Mouse (Mus musculus) hindbrain, embryonic 14.5 days (tissue): ENCODE measurements at regions not wholly inside any gene's neighbourhood (a gene's known extent, or its start where the extent isn't known, plus 50 kb on each side); places are given as distances from the start of the nearest gene placed in this dataset.

Experiments
- ATAC-seq: fragments of 200-750 bp; cut with Nextera tagmentation; 2 replicates; pipeline ENCODE4 v1.8.0; 2017; ENCODE audit warnings: moderate number of reproducible peaks, mild to moderate bottlenecking, moderate TSS enrichment, moderate library complexity; ENCODE audit not compliant: low FRiP score
- DNase-seq: peaks from one replicate; pipeline ENCODE4 v3.0.0-alpha.2; 2015; ENCODE audit warnings: low spot score
- H3K27ac ChIP-seq: fragments of 300-500 bp; sonication (generic); 2 replicates; pipeline ENCODE4 v1.5.1; 2014; ENCODE audit warnings: mild to moderate bottlenecking, moderate library complexity
- H3K27me3 ChIP-seq: fragments of 300-500 bp; sonication (generic); 2 replicates; pipeline ENCODE4 v1.6.1; 2014; ENCODE audit warnings: mild to moderate bottlenecking, low read length, mixed read lengths; ENCODE audit not compliant: control insufficient read depth, insufficient read depth
- H3K36me3 ChIP-seq: fragments of 300-500 bp; sonication (generic); replicated peaks from 2 replicates; pipeline ENCODE4 v1.6.1; 2014; ENCODE audit not compliant: control insufficient read depth, insufficient read depth
- H3K4me1 ChIP-seq: fragments of 300-500 bp; sonication (generic); replicated peaks from 2 replicates; pipeline ENCODE4 v1.6.1; 2014; ENCODE audit warnings: antibody characterized with exemption, low read length, mixed read lengths; ENCODE audit not compliant: control insufficient read depth, insufficient read depth
- H3K4me2 ChIP-seq: fragments of 300-500 bp; sonication (generic); replicated peaks from 2 replicates; pipeline ENCODE4 v1.6.1; 2014; ENCODE audit warnings: mild to moderate bottlenecking, moderate library complexity
- H3K4me3 ChIP-seq: fragments of 300-500 bp; sonication (generic); replicated peaks from 2 replicates; pipeline ENCODE4 v1.5.1; 2014; ENCODE audit warnings: mild to moderate bottlenecking, low read length
- H3K9ac ChIP-seq: fragments of 300-500 bp; sonication (generic); 2 replicates; pipeline ENCODE4 v1.6.1; 2014
- H3K9me3 ChIP-seq: fragments of 300-500 bp; sonication (generic); 2 replicates; pipeline ENCODE4 v1.6.1; 2016; ENCODE audit warnings: low read length; ENCODE audit not compliant: control insufficient read depth
- WGBS: fragments of 180-500 bp; shearing (Covaris S2); extraction: QIAGEN DNeasy Blood & Tissue Kit; methylation state at CpG from one replicate; pipeline ENCODE4 v1.1.7; 2014; 5-methylcytosine and 5-hydroxymethylcytosine counted together

- Histone ChIP-seq H3K4me2 (no peak overlapping the region), H3K9me3 (no peaks in the 10 kb centered on the region), H3K9ac (no peak overlapping the region), H3K36me3 (no peaks in the 10 kb centered on the region), H3K4me3 (no peak overlapping the region), H3K4me1 (no peaks in the 10 kb centered on the region), H3K27ac (no peak overlapping the region), H3K27me3 (no peaks in the 10 kb centered on the region)
- DNase-seq (no peak), ATAC-seq (no peak)
- 60% methylated on average over 1 of the region's 1 CpGs for WGBS
Measured at GRCm38 (mm10) chr8:101522758-101523157, 1262.7 kb downstream of the Cdh11 start.

GRCm38 (mm10) chr8:101478554-101479314 is 1306.7 kb downstream of the Cdh11 start:
- H3K4me2 ChIP-seq, result no peak overlapping the region
- H3K27me3 ChIP-seq, result no peaks in the 10 kb centered on the region
- no peaks in the 10 kb centered on the region for H3K9me3 ChIP-seq
- H3K36me3 ChIP-seq, result no peaks in the 10 kb centered on the region
- ATAC-seq, result no peak
- H3K4me3 ChIP-seq, result no peak overlapping the region
- H3K9ac ChIP-seq, result no peak overlapping the region
- H3K4me1 ChIP-seq, result no peaks in the 10 kb centered on the region
- 74% methylated on average over 2 of the region's 2 CpGs for WGBS
- DNase-seq, result no peak
- H3K27ac ChIP-seq, result no peak overlapping the region

- Histone ChIP-seq H3K27ac (no peak overlapping the region), H3K4me2 (no peak overlapping the region), H3K4me1 (no peaks in the 10 kb centered on the region), H3K36me3 (no peaks in the 10 kb centered on the region), H3K9ac (no peak overlapping the region), H3K27me3 (no peaks in the 10 kb centered on the region), H3K4me3 (no peak overlapping the region), H3K9me3 (no peaks in the 10 kb centered on the region)
- no peak for DNase-seq
- WGBS, result 51% methylated on average over 3 of the region's 3 CpGs
- peak; percentile 14; the same call in 1 of the 2 replicates for ATAC-seq
Measured at GRCm38 (mm10) chr8:101466363-101466762, 1319.1 kb downstream of the Cdh11 start.

GRCm38 (mm10) chr8:101462515-101462914 is 1322.9 kb downstream of the Cdh11 start:
- Histone ChIP-seq H3K4me1 (no peaks in the 10 kb centered on the region), H3K9ac (no peak overlapping the region), H3K4me2 (no peak overlapping the region), H3K27me3 (no peaks in the 10 kb centered on the region), H3K36me3 (no peaks in the 10 kb centered on the region), H3K27ac (no peak overlapping the region), H3K9me3 (no peaks in the 10 kb centered on the region), H3K4me3 (no peak overlapping the region)
- ATAC-seq, result no peak
- 81% methylated on average over 1 of the region's 1 CpGs for WGBS
- DNase-seq, result no peak

- Histone ChIP-seq H3K9me3 (no peaks in the 10 kb centered on the region), H3K4me2 (no peak overlapping the region), H3K27ac (no peak overlapping the region), H3K4me3 (no peak overlapping the region), H3K27me3 (no peaks in the 10 kb centered on the region), H3K9ac (no peak overlapping the region), H3K4me1 (no peaks in the 10 kb centered on the region), H3K36me3 (no peaks in the 10 kb centered on the region)
- ATAC-seq (no peak), DNase-seq (no peak)
- WGBS, result 86% methylated on average over 1 of the region's 1 CpGs
Measured at GRCm38 (mm10) chr8:101444730-101445129, 1340.7 kb downstream of the Cdh11 start.

- no peaks in the 10 kb centered on the region for H3K4me1 ChIP-seq
- WGBS, result 92% methylated on average over 2 of the region's 2 CpGs
- H3K9ac ChIP-seq, result no peak overlapping the region
- H3K4me3 ChIP-seq, result no peak overlapping the region
- no peaks in the 10 kb centered on the region for H3K27me3 ChIP-seq
- DNase-seq (no peak), ATAC-seq (no peak)
- no peaks in the 10 kb centered on the region for H3K36me3 ChIP-seq
- no peak overlapping the region for H3K27ac ChIP-seq
- H3K4me2 ChIP-seq, result no peak overlapping the region
- H3K9me3 ChIP-seq, result no peaks in the 10 kb centered on the region
Measured at GRCm38 (mm10) chr8:101442563-101442962, 1342.9 kb downstream of the Cdh11 start.

GRCm38 (mm10) chr8:101435691-101436090 is 1349.8 kb downstream of the Cdh11 start:
- WGBS, result 61% methylated on average over 4 of the region's 4 CpGs

More at GRCm38 (mm10) chr8:101435691-101436090, 1349.8 kb downstream of the Cdh11 start:
- no peaks in the 10 kb centered on the region for H3K36me3 ChIP-seq
- ATAC-seq (no peak), DNase-seq (no peak)
- no peak overlapping the region for H3K9ac ChIP-seq
- H3K27ac ChIP-seq, result no peak overlapping the region
- no peaks in the 10 kb centered on the region for H3K27me3 ChIP-seq
- H3K4me1 ChIP-seq, result no peaks in the 10 kb centered on the region
- no peak overlapping the region for H3K4me3 ChIP-seq
- H3K9me3 ChIP-seq, result no peaks in the 10 kb centered on the region
- no peak overlapping the region for H3K4me2 ChIP-seq
